Mouse (Mus musculus) activated CD4-positive, CD25-positive, alpha-beta regulatory T cell, adult 9 weeks (primary cell): ENCODE data around the gene Slc35f2. TPM values are rescaled to one million over a fixed set of nuclear protein-coding genes. Genes with fewer than 3 reads are reported as not detected.

Experiments
- polyA plus RNA-seq: library from polyadenylated mRNA; unstranded; fragments of 100-300 nt; shearing (Covaris generic); gene quantifications from one replicate; pipeline ENCODE4 v1.2.1, GENCODE M21; 2017

The Slc35f2 gene
- 22.2 TPM for polyA plus RNA-seq

GRCm38 (mm10) chr9:53771344-53772021 is at the start of gene Slc35f2:
Gene Slc35f2 (plus strand): TSS chr9:53771538.

DNA sequence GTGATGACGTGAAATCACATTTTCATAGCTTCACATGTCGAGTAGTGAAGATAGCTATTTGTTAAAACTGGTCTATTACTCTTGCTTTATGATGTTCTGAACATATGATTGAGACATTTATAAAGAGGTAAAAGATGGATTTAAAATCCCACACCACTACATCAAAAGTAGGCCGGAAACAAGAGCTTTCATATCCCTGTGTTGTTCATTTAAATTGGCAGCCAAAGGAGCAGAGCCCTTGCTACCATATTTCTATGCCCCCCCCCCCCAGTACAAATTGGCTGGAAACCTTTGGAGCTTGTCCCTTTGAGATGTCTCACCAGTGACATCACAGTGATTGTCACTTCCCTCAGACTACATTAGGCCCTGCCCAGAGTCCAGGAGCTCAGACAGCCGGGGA is 78.5 kb downstream of the Slc35f2 start, which contains the start of gene Sln:
Sln (plus strand) TSS at position 301 of the 400 bp plus-strand sequence.

Other genes starting within 250 kb of the Slc35f2 start
- gene Atm, start 234.8 kb upstream of the Slc35f2 start, polyA plus RNA-seq, result 38.0 TPM
- 25.5 TPM for gene Npat, start 234.5 kb upstream of the Slc35f2 start, polyA plus RNA-seq
- gene Acat1, start 161.2 kb upstream of the Slc35f2 start, polyA plus RNA-seq, result 64.9 TPM
- gene Cul5, start 101.5 kb upstream of the Slc35f2 start, polyA plus RNA-seq, result 19.1 TPM
- 0.12 TPM for gene Rab39, start 65.3 kb upstream of the Slc35f2 start, polyA plus RNA-seq
- not detected for gene Sln, start 78.6 kb downstream of the Slc35f2 start, polyA plus RNA-seq
- not detected for gene Elmod1, start 203.8 kb downstream of the Slc35f2 start, polyA plus RNA-seq